Mouse (Mus musculus) urinary bladder, adult 18-20 months (tissue): ENCODE results near the gene Slc27a3.

ENCODE experiments used
- DNase-seq, 2 experiments: peaks; one replicate each; pipeline ENCODE4 v3.0.0; 2022; ENCODE audit warnings: low spot score in 2 of 2, mixed read lengths in 2 of 2

Slc27a3 gene

GRCm38 (mm10) chr3:90389511-90390490 is at the start of gene Slc27a3:
Gene Slc27a3, minus strand, starts transcription at chr3:90389938.
- peak in 1 of 2 experiments; percentile 50 for DNase-seq

GRCm38 (mm10) chr3:90437131-90437530 is 47.4 kb upstream of the Slc27a3 start:
- DNase-seq: no peak

- no peak for DNase-seq
Measured at GRCm38 (mm10) chr3:90434073-90434730, 44.5 kb upstream of the Slc27a3 start.

- DNase-seq: peak; percentile 100
Measured at GRCm38 (mm10) chr3:90433381-90434020, 43.8 kb upstream of the Slc27a3 start, which contains the start of gene Ints3. Gene Ints3, minus strand, starts transcription at chr3:90433622.

- DNase-seq: no peak
Measured at GRCm38 (mm10) chr3:90432811-90433219, 43.1 kb upstream of the Slc27a3 start.

- no peak for DNase-seq
Measured at GRCm38 (mm10) chr3:90432348-90432747, 42.6 kb upstream of the Slc27a3 start.

GRCm38 (mm10) chr3:90429576-90429975 is 39.8 kb upstream of the Slc27a3 start:
- DNase-seq: no peak

- DNase-seq: no peak
Measured at GRCm38 (mm10) chr3:90428186-90428585, 38.4 kb upstream of the Slc27a3 start.

- no peak for DNase-seq
Measured at GRCm38 (mm10) chr3:90427574-90427973, 37.8 kb upstream of the Slc27a3 start.

GRCm38 (mm10) chr3:90425499-90425898 is 35.8 kb upstream of the Slc27a3 start:
- no peak for DNase-seq

GRCm38 (mm10) chr3:90423549-90423948 is 33.8 kb upstream of the Slc27a3 start:
- no peak for DNase-seq

- DNase-seq: no peak
Measured at GRCm38 (mm10) chr3:90420696-90421095, 31.0 kb upstream of the Slc27a3 start.

GRCm38 (mm10) chr3:90413011-90413396 is 23.3 kb upstream of the Slc27a3 start:
- DNase-seq: no peak

GRCm38 (mm10) chr3:90412312-90413010 is 22.7 kb upstream of the Slc27a3 start:
- DNase-seq: peak; percentile 48 to 55

GRCm38 (mm10) chr3:90408721-90409120 is 19.0 kb upstream of the Slc27a3 start:
- no peak for DNase-seq

- DNase-seq: no peak
Measured at GRCm38 (mm10) chr3:90406414-90406813, 16.7 kb upstream of the Slc27a3 start.

GRCm38 (mm10) chr3:90404609-90405008 is 14.9 kb upstream of the Slc27a3 start:
- no peak for DNase-seq

- DNase-seq: no peak
Measured at GRCm38 (mm10) chr3:90404121-90404520, 14.4 kb upstream of the Slc27a3 start.

GRCm38 (mm10) chr3:90400993-90401392 is 11.3 kb upstream of the Slc27a3 start:
- DNase-seq: no peak

GRCm38 (mm10) chr3:90395629-90396028 is 5.9 kb upstream of the Slc27a3 start:
- DNase-seq: no peak

- no peak for DNase-seq
Measured at GRCm38 (mm10) chr3:90392661-90393060, 2.9 kb upstream of the Slc27a3 start.

GRCm38 (mm10) chr3:90391941-90392340 is 2.2 kb upstream of the Slc27a3 start:
- DNase-seq: no peak
